Mouse (Mus musculus) kidney, embryonic 15.5 days (tissue): ENCODE data around the gene Mtfr2. TPM values are rescaled to one million over a fixed set of nuclear protein-coding genes. Genes with fewer than 3 reads are reported as not detected.

Experiments
- ATAC-seq: fragments of 200-750 bp; cut with Nextera tagmentation; replicated peaks from 2 replicates; pipeline ENCODE4 v1.8.0; 2017; ENCODE audit warnings: moderate TSS enrichment; ENCODE audit not compliant: low FRiP score
- H3K27ac ChIP-seq: fragments of 300-500 bp; sonication (generic); 2 replicates; pipeline ENCODE4 v1.5.1; 2015; ENCODE audit warnings: mild to moderate bottlenecking, inconsistent platforms
- H3K27me3 ChIP-seq: fragments of 300-500 bp; sonication (generic); 2 replicates; pipeline ENCODE4 v1.6.1; 2015; ENCODE audit warnings: inconsistent platforms
- H3K36me3 ChIP-seq: fragments of 300-500 bp; sonication (generic); 2 replicates; pipeline ENCODE4 v1.6.1; 2015; ENCODE audit warnings: inconsistent platforms
- H3K4me1 ChIP-seq: fragments of 300-500 bp; sonication (generic); 2 replicates; pipeline ENCODE4 v1.6.1; 2015; ENCODE audit warnings: inconsistent platforms
- H3K4me2 ChIP-seq: fragments of 300-500 bp; sonication (generic); 2 replicates; pipeline ENCODE4 v1.6.1; 2015; ENCODE audit warnings: moderate library complexity, mild to moderate bottlenecking, inconsistent platforms
- H3K4me3 ChIP-seq: fragments of 300-500 bp; sonication (generic); replicated peaks from 2 replicates; pipeline ENCODE4 v1.5.1; 2015; ENCODE audit warnings: mild to moderate bottlenecking, inconsistent platforms
- H3K9ac ChIP-seq: fragments of 300-500 bp; sonication (generic); 2 replicates; pipeline ENCODE4 v1.6.1; 2015; ENCODE audit warnings: mild to moderate bottlenecking, inconsistent platforms
- H3K9me3 ChIP-seq: fragments of 300-500 bp; sonication (generic); replicated peaks from 2 replicates; pipeline ENCODE4 v1.6.1; 2016; ENCODE audit warnings: inconsistent platforms
- WGBS: fragments of 180-500 bp; shearing (Covaris S2); methylation state at CpG from one replicate; pipeline ENCODE4 v1.1.7; 2015; ENCODE audit warnings: mixed read lengths; 5-methylcytosine and 5-hydroxymethylcytosine counted together
- polyA plus RNA-seq: library from polyadenylated mRNA; unstranded; fragments of >200 nt; fragmentation: Nextera tagmentation; extraction: Ambion mirVana; gene quantifications from 2 replicates; pipeline ENCODE4 v1.2.1, GENCODE M21; 2015

The Mtfr2 gene
- polyA plus RNA-seq, result 2.4 and 2.7 TPM in 2 replicates

DNA sequence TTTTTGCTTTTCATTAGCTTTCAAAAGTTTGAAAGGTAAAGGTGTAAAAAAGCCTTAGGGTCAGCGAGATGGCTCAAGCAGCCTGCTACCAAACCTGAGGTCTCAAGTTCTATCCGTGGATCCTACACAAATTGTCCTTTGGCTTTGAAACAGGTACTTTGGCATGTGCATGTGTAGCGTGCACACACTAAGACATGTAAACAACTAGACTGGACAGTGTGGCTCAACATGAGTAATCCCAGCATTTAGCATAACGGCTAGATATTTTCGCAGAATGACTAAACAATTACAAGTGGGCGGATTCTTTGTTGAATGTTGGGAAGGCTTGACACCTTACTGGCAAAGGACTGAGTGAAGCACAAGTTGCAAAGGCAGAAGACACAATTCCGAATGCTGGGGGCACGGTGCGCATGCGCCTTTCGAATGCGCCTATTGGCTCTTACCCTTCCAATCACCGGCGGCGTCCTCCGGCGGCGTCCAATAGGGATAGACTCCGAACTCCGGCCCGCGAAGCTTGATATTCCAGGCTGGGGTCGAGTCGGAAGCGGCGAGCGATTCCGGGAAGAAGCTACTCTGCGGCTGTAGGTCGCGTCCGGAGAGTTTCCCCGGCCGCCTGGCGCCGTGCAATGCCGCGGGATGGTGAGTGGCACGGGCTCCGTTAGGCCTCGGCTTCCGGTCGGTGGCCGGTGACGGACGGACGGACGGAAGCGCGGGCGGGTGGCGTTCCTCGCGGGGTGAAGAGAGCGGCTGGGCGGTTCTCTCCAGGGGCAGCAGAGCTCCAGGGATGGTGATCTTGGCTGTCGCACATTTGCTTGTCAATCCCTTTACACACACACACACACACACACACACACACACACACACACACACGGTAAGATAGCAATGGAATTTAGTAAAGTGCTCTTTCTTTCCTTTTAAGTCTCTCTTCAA is at the start of gene Mtfr2:
Gene Mtfr2 (plus strand): TSS at position 486 of the 930 bp plus-strand sequence.
- Histone ChIP-seq H3K27me3 (no peaks in the 10 kb centered on the region), H3K9me3 (no peaks in the 10 kb centered on the region), H3K4me3 (peak within 1 kb of the TSS; percentile 68), H3K4me1 (peaks cover 11% of the 10 kb centered on the region), H3K27ac (peak within 1 kb of the TSS; percentile 77), H3K4me2 (peak within 1 kb of the TSS; percentile 84), H3K9ac (peak within 1 kb of the TSS; percentile 52), H3K36me3 (peaks cover 34% of the 10 kb centered on the region)
- 1% methylated on average over 58 of the region's 58 CpGs for WGBS
- ATAC-seq, result peak; percentile 96

DNA sequence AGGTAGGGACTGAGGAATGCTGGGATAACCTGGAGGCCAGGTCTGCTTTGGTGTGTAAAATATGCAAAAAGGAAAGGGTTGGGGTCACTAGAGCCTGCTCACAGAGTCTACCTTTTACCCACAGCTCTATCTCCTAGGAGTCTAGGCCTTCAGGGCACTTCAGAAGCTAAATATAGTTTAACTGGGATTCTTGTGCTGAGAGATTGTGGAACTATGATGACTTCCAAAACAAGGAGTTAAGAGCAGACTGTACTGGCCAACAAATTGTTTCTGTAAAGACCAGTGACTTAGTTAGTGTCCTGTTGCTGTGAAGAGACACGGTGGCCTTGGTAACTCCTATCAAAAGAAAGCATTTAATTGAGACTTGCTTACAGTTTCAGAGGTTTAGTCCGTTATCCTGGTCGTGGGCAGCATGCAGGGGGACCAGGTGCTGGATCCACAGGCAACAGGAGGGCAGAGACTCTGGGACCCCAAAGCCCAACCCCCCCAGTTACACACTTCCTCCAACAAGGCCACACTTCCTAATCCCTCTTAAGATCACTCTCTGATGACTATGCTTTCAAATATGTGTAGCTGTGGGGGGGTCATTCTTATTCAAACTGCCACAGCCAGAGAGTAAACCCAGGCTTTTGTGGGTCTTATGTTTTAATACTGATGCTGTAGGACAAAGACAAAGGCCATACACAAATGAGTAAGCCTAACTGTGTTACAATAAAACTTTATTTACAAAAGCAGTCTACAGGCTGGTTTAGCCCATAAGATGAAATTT is 49.2 kb upstream of the Mtfr2 start:
- Histone ChIP-seq H3K4me1 (no peaks in the 10 kb centered on the region), H3K27ac (no peak overlapping the region), H3K9me3 (no peaks in the 10 kb centered on the region), H3K4me2 (no peak overlapping the region), H3K9ac (no peak overlapping the region), H3K36me3 (no peaks in the 10 kb centered on the region), H3K4me3 (no peak overlapping the region), H3K27me3 (no peaks in the 10 kb centered on the region)
- 55% methylated on average over 3 of the region's 3 CpGs for WGBS
- no peak for ATAC-seq

DNA sequence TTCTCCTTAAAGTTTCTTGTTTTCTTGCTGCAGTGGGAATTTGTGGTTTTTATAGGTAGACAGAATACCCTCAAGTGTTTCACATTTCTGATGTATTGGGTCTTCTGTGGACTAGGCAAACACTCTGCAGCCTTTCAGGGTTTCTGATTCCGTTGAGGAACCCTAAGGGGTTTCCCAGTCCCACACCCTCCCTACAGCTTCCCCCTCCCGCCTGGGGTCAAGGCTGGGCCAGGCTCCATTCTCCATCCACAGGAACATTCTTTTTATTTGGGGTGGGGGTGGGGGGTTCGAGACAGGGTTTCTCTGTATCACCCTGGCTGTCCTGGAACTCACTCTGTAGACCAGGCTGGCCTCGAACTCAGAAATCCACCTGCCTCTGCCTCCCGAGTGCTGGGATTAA is 48.5 kb upstream of the Mtfr2 start:
- H3K4me2 ChIP-seq, result no peak overlapping the region
- no peak overlapping the region for H3K9ac ChIP-seq
- no peaks in the 10 kb centered on the region for H3K27me3 ChIP-seq
- WGBS, result 76% methylated on average over 5 of the region's 5 CpGs
- no peaks in the 10 kb centered on the region for H3K36me3 ChIP-seq
- H3K4me1 ChIP-seq, result no peaks in the 10 kb centered on the region
- H3K9me3 ChIP-seq, result no peaks in the 10 kb centered on the region
- H3K27ac ChIP-seq, result no peak overlapping the region
- no peak for ATAC-seq
- H3K4me3 ChIP-seq, result no peak overlapping the region

DNA sequence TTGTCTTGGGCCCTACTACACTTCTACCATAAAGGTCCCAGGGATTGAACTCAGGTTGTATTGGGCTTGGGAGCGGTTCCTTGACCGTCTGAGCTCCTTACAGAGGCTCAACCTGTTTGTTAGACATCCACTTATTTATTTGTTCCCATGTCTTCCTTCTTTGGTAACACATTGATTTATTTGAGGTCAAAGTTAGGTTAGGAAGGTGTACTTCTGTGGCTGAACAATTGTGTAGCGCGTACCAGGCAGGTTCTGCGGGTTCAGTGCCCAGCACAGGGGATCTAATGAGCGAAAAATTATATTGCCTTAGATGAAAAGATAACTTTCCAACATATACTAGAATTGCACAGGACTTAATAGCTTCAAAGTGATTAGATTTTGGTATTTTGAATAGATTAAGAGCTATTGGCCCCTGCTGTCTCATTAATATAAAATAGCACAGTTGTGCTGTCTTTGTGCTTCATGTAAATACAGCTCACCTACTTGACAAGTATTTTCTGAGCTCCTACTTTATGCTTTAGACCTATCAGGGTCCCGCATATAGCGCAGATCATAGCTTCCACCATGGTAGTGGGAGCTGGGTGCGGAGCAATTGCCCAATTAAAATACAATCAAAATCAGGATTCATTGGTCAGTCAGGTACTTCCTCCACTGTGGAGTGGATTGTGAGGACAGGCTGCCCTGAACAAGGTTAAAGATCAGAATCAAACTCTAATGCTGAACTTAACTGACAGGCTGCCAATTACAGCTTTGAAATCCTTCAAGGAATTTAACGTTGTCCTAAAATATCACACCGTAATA is 36.4 kb upstream of the Mtfr2 start:
- no peaks in the 10 kb centered on the region for H3K9me3 ChIP-seq
- peaks cover 3% of the 10 kb centered on the region; the same call in 1 of the 2 replicates for H3K36me3 ChIP-seq
- H3K9ac ChIP-seq, result peak overlapping the region; percentile 77
- peak overlapping the region; percentile 70 for H3K4me2 ChIP-seq
- H3K4me1 ChIP-seq, result peaks cover 17% of the 10 kb centered on the region
- ATAC-seq, result no peak
- peak overlapping the region; percentile 100 for H3K27ac ChIP-seq
- WGBS, result 40% methylated on average over 11 of the region's 11 CpGs
- H3K27me3 ChIP-seq, result no peaks in the 10 kb centered on the region
- H3K4me3 ChIP-seq, result peak overlapping the region; percentile 92

DNA sequence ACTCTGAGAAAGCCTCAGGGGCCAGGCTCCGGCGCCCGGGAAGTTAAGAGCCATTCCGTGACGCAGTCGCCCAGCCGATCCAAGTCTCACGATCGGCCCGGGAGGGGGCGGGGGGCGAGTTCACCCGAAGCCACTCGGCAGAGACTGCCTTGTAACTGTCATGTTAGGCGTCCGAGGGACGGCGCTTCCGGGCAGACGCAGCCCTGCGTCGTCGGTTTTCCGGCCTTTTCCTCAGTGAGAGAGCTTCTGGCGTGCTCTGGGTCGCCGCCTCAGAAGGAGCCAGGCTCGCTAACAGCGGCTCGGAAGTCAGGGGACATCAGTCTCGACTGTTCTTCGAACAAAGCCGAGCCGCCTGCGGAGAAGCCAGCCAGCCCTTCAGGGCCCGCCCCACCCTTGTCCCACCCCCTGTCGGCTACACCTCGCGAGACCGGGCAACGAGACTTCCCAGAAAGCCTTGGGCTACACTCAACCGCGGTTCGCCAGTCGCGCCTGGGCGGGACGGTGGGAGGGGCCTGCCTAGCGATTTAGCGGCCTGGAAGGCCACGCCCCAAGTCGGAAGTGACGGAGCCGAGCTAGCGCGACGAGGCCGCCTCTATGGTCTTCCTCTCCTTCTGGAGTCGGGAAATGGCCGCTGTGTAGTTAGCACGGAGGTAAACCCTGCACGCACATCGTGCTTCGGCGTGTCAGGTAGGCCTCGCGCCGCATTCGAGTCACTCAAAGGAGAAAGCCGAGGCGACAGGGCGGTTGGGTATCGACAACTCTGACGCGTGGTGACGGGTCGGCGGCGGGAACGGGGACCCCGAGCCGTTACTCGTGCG is 35.4 kb upstream of the Mtfr2 start, which contains the start of gene Bclaf1:
Gene Bclaf1 (plus strand): TSS at position 552 of the 818 bp plus-strand sequence.
- under 1% methylated on average over 82 of the region's 84 CpGs for WGBS
- H3K9me3 ChIP-seq, result no peaks in the 10 kb centered on the region

DNA sequence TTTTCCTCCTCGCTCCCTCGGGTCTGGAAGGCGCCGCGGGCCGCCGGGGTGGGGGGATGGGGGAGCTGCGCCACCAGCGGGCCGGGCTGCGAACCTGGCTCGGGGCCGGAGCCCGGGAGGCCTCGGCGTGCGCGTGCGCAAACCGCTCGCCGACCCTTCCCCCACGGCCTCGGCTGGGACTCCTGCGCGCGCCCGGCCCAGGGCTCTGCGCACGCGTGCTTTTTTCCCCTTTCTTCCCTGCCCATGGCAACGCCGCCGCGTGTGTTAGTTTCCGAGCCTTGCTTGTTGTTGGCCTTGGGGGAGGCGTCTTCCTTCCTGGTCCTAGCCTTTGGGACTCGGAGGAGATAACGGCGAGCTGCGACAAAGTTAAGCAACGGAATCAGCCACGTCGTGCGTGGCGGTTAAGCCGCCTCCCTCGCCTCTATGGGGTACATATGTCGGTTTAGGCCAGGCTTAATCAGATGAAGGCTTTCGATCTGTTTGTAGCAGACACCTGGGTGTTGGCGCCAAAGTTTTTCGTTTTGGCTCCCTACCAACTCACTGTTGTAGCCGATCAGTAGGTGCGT is 34.8 kb upstream of the Mtfr2 start:
- no peaks in the 10 kb centered on the region for H3K9me3 ChIP-seq
- H3K4me3 ChIP-seq, result peak overlapping the region; percentile 92
- ATAC-seq, result peak; percentile 85
- peaks cover 3% of the 10 kb centered on the region; the same call in 1 of the 2 replicates for H3K36me3 ChIP-seq
- WGBS, result under 1% methylated on average over 54 of the region's 54 CpGs
- H3K27me3 ChIP-seq, result no peaks in the 10 kb centered on the region
- peak overlapping the region; percentile 94 for H3K9ac ChIP-seq
- peaks cover 20% of the 10 kb centered on the region for H3K4me1 ChIP-seq
- peak overlapping the region; percentile 100 for H3K27ac ChIP-seq
- peak overlapping the region; percentile 66 for H3K4me2 ChIP-seq

More for the DNA sequence above, 35.4 kb upstream of the Mtfr2 start, which contains the start of gene Bclaf1:
- H3K27me3 ChIP-seq, result no peaks in the 10 kb centered on the region
- peak within 1 kb of the TSS; percentile 100 for H3K27ac ChIP-seq
- H3K4me3 ChIP-seq, result peak within 1 kb of the TSS; percentile 92
- H3K4me2 ChIP-seq, result peak within 1 kb of the TSS; percentile 70
- peak; percentile 99 for ATAC-seq
- H3K9ac ChIP-seq, result peak within 1 kb of the TSS; percentile 94
- H3K36me3 ChIP-seq, result peaks cover 3% of the 10 kb centered on the region; the same call in 1 of the 2 replicates
- H3K4me1 ChIP-seq, result peaks cover 17% of the 10 kb centered on the region

DNA sequence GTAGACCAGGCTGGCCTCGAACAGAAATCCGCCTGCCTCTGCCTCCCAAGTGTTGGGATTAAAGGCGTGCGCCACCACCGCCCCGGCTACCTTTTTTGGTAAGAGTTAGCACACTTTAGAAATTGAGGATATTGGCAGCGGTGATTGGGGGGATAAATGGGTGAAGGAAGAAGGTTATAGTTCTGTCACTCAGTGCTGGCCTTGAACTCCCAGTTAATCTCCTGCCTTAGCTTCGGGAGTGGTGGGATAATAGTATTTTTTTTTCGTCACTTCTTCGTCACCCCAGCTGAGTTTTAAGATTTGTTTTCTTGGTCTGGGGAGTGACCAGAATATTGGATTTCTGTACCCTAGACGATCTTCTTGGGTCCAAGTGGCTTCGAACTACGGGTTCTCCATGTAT is 34.1 kb upstream of the Mtfr2 start:
- H3K36me3 ChIP-seq, result peaks cover 8% of the 10 kb centered on the region
- no peak for ATAC-seq
- H3K4me1 ChIP-seq, result peaks cover 20% of the 10 kb centered on the region
- H3K4me3 ChIP-seq, result peak overlapping the region; percentile 92
- no peaks in the 10 kb centered on the region for H3K9me3 ChIP-seq
- H3K27ac ChIP-seq, result peak overlapping the region; percentile 100
- H3K27me3 ChIP-seq, result no peaks in the 10 kb centered on the region
- 41% methylated on average over 13 of the region's 13 CpGs for WGBS
- H3K4me2 ChIP-seq, result peak overlapping the region; percentile 66
- H3K9ac ChIP-seq, result peak overlapping the region; percentile 94

DNA sequence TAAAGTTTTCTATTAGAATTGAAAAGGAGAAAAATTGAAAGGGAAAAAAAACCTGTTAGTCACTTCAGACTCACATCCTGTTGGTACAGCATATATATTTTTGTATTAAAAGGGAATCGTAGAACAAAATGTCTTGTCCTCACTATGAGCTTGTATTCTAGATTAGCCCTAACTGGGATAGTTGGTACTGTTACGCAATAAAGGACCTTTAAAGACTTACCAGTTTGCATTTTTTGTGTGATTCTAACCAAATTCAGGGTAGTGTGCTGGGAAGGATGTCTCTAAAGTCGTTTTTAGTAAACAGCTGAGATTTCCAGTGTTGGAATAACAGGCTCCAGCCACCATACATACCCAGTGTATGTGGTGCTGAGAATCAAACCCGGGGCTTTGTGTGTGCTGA is 33.6 kb upstream of the Mtfr2 start:
- ATAC-seq, result no peak
- Histone ChIP-seq H3K4me3 (peak overlapping the region; percentile 92), H3K36me3 (peaks cover 13% of the 10 kb centered on the region), H3K27ac (no peak overlapping the region), H3K4me2 (peak overlapping the region; percentile 66), H3K4me1 (peaks cover 20% of the 10 kb centered on the region), H3K27me3 (no peaks in the 10 kb centered on the region), H3K9me3 (no peaks in the 10 kb centered on the region), H3K9ac (no peak overlapping the region)
- WGBS, result 89% methylated on average over 4 of the region's 4 CpGs

DNA sequence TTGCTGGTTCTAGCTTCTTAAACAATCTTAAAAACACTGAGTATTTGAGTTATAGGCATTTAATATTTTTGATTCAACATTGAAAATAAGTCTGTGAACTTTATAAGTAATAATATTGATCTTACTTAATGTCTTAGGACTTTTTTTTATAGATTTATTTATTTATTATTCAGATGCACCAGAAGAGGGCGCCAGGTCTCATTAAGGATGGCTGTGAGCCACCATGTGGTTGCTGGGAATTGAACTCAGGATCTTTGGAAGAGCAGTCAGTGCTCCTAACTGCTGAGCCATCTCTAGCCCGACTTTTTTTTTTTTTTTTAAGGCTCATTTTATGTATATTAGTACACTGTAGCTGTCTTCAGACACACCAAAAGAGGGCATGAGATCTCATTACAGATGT is 32.8 kb upstream of the Mtfr2 start:
- Histone ChIP-seq H3K36me3 (peaks cover 19% of the 10 kb centered on the region), H3K4me1 (peaks cover 20% of the 10 kb centered on the region), H3K27me3 (no peaks in the 10 kb centered on the region), H3K4me3 (no peak overlapping the region), H3K27ac (no peak overlapping the region), H3K4me2 (no peak overlapping the region), H3K9ac (no peak overlapping the region), H3K9me3 (no peaks in the 10 kb centered on the region)
- WGBS, result 62% methylated on average over 2 of the region's 2 CpGs
- ATAC-seq, result no peak

DNA sequence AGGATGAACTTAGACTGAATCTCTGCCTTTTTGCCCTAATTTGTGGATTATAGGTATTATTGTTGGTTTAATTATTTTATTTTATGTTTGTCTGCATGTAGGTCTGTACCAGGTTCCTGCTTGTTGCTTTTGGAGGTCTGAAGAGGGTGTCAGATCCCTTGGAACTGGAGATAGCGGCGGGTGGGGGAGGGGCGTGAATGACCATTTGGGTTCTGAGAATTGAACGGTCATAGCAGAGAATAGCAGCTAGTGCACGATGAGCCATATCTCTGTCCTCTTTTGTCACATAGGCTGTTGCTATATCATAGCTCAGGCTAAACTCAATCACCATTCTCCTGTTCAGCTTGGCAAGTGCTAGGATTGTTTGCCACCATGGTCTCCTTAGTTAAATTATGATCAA is 30.1 kb upstream of the Mtfr2 start:
- WGBS, result 54% methylated on average over 5 of the region's 5 CpGs
- Histone ChIP-seq H3K27me3 (no peaks in the 10 kb centered on the region), H3K27ac (no peak overlapping the region), H3K9ac (no peak overlapping the region), H3K9me3 (no peaks in the 10 kb centered on the region), H3K4me3 (no peak overlapping the region), H3K4me1 (peaks cover 12% of the 10 kb centered on the region), H3K36me3 (peaks cover 36% of the 10 kb centered on the region), H3K4me2 (no peak overlapping the region)
- ATAC-seq, result no peak
